Mouse (Mus musculus) retina, postnatal 1 day (tissue): Measurements from ENCODE around the gene Crip2.

Experiments
- DNase-seq: peaks from one replicate; pipeline ENCODE4 v3.0.0-alpha.2; 2012

Crip2 gene

GRCm38 (mm10) chr12:113139908-113140615, at the start of gene Crip2:
Crip2 (plus strand) TSS chr12:113140236.
- peak; percentile 95 for DNase-seq

- DNase-seq: no peak
These were observed 43.0 kb upstream of the Crip2 start for GRCm38 (mm10) chr12:113097040-113097439.

GRCm38 (mm10) chr12:113097749-113098281, 42.2 kb upstream of the Crip2 start, which contains the start of gene Mta1:
Mta1 (plus strand) TSS chr12:113098278.
- peak; percentile 72 for DNase-seq

- DNase-seq: peak; percentile 46
These were observed 41.4 kb upstream of the Crip2 start for GRCm38 (mm10) chr12:113098530-113099151.

- no peak for DNase-seq
These were observed 40.4 kb upstream of the Crip2 start for GRCm38 (mm10) chr12:113099470-113100237.

- no peak for DNase-seq
These were observed 39.5 kb upstream of the Crip2 start for GRCm38 (mm10) chr12:113100448-113101076.

GRCm38 (mm10) chr12:113101251-113101960, 38.6 kb upstream of the Crip2 start:
- no peak for DNase-seq

GRCm38 (mm10) chr12:113102461-113102860, 37.6 kb upstream of the Crip2 start:
- DNase-seq: peak; percentile 77

GRCm38 (mm10) chr12:113103846-113104451, 36.1 kb upstream of the Crip2 start:
- DNase-seq: peak; percentile 41

GRCm38 (mm10) chr12:113106386-113106785, 33.6 kb upstream of the Crip2 start:
- no peak for DNase-seq

GRCm38 (mm10) chr12:113107431-113108124, 32.5 kb upstream of the Crip2 start:
- no peak for DNase-seq

GRCm38 (mm10) chr12:113108528-113109283, 31.3 kb upstream of the Crip2 start:
- DNase-seq: no peak

- DNase-seq: no peak
These were observed 30.2 kb upstream of the Crip2 start for GRCm38 (mm10) chr12:113109801-113110200.

GRCm38 (mm10) chr12:113114141-113114540, 25.9 kb upstream of the Crip2 start:
- no peak for DNase-seq

GRCm38 (mm10) chr12:113114856-113115538, 25.0 kb upstream of the Crip2 start:
- no peak for DNase-seq

- DNase-seq: peak; percentile 88
These were observed 20.3 kb upstream of the Crip2 start for GRCm38 (mm10) chr12:113119516-113120410.

GRCm38 (mm10) chr12:113124726-113125125, 15.3 kb upstream of the Crip2 start:
- DNase-seq: no peak

- DNase-seq: no peak
These were observed 9.3 kb upstream of the Crip2 start for GRCm38 (mm10) chr12:113130732-113131131.

- DNase-seq: no peak
These were observed 8.4 kb upstream of the Crip2 start for GRCm38 (mm10) chr12:113131601-113132000.
